Mouse (Mus musculus) thymus, adult 2 months (tissue): Measurements from ENCODE around the gene Gm49416.

ENCODE experiments used
- CTCF ChIP-seq: fragments of 200-500 bp; IDR thresholded peaks from 2 replicates; pipeline ENCODE4 v1.5.1; 2012; ENCODE audit warnings: mild to moderate bottlenecking, control low read depth, low read length, moderate library complexity, borderline replicate concordance; ENCODE audit not compliant: control insufficient read depth, poor library complexity, insufficient read depth; ENCODE audit errors: extremely low read depth
- POLR2A ChIP-seq: fragments of 200-500 bp; IDR thresholded peaks from 2 replicates; pipeline ENCODE4 v1.6.1; 2012; ENCODE audit warnings: mild to moderate bottlenecking, low read length, control low read depth, moderate library complexity; ENCODE audit not compliant: control insufficient read depth, poor library complexity, insufficient read depth; ENCODE audit errors: extremely low read depth

DNA sequence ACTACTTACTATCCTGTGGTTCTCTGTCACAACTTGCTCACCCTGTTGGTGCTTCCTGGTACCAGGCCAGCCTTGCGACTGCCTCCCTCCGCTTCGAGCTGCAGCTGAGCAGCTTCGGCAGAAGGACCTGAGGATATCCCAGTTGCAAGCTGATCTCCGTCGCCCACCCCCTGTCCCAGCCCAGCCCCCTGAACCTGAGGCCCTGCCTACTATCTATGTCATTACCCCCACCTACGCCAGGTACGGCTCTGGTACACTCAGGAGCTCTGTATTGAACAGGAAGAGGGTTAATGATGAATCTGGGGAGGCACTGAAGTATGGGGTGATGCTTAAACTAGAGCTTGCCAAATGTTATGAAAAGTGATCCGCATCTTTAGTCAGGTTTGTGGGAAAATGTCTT is 33.0 kb downstream of the Gm49416 start:
- TF ChIP-seq POLR2A, result no peak
- TF ChIP-seq CTCF, result no peak
